Mouse (Mus musculus) CH12.LX (cell line): ENCODE results near the gene Abcf2.

ENCODE experiments used
- CTCF ChIP-seq, 2 experiments: IDR thresholded peaks in 1 of 2; conservative IDR thresholded peaks in 1 of 2; 2 replicates each; pipeline ENCODE4 v1.5.1; 2011 to 2012; ENCODE audit warnings: low read depth in 2 of 2, low read length in 2 of 2, improper control_type of control experiment in 1 of 2, inconsistent platforms in 1 of 2, mild to moderate bottlenecking in 1 of 2, moderate library complexity in 1 of 2
- ELF1 ChIP-seq: IDR thresholded peaks from 2 replicates; pipeline ENCODE4 v1.6.1; 2014; ENCODE audit warnings: low read depth, mild to moderate bottlenecking, inconsistent platforms, low read length, improper control_type of control experiment
- POLR2A ChIP-seq: IDR thresholded peaks from 2 replicates; pipeline ENCODE4 v1.6.1; 2011; ENCODE audit warnings: low read depth, mild to moderate bottlenecking, improper control_type of control experiment, low read length
- RAD21 ChIP-seq: IDR thresholded peaks from 2 replicates; pipeline ENCODE4 v1.6.1; 2011; ENCODE audit warnings: low read depth, mild to moderate bottlenecking, low read length, improper control_type of control experiment, moderate library complexity
- TCF12 ChIP-seq: IDR thresholded peaks from 2 replicates; pipeline ENCODE4 v1.6.1; 2014; ENCODE audit warnings: low read depth, mild to moderate bottlenecking, inconsistent platforms, low read length, improper control_type of control experiment
- ZKSCAN1 ChIP-seq: IDR thresholded peaks from 2 replicates; pipeline ENCODE4 v1.6.1; 2012; ENCODE audit warnings: low read depth, inconsistent platforms, low read length, improper control_type of control experiment, borderline replicate concordance

GRCm38 (mm10) chr5:24542643-24543042 is 34.6 kb downstream of the Abcf2 start:
- no peak for TF ChIP-seq ELF1
- no peak for TF ChIP-seq CTCF (conservative IDR thresholded peaks at IDR 0.05 in 1 of 2, IDR thresholded peaks at IDR 0.05 in 1 of 2; ENCODE audit: low read depth in 2 of 2, low read length in 2 of 2)
- no peak for TF ChIP-seq RAD21
- TF ChIP-seq POLR2A = no peak
- no peak for TF ChIP-seq ZKSCAN1
- TF ChIP-seq TCF12 = 0 out of 2 replicates have a peak, but pooled peaks have one; percentile 19
